Mouse (Mus musculus) G1E (cell line): ENCODE measurements at regions not wholly inside any gene's neighbourhood (a gene's known extent, or its start where the extent isn't known, plus 50 kb on each side); places are given as distances from the start of the nearest gene placed in this dataset.

Experiments
- CTCF ChIP-seq: IDR thresholded peaks from 2 replicates; pipeline ENCODE4 v1.5.1; 2012; ENCODE audit warnings: low read depth, low read length, inconsistent platforms, mixed read lengths
- GATA1 ChIP-seq: IDR thresholded peaks from 2 replicates; pipeline ENCODE4 v1.6.1; 2012; ENCODE audit warnings: borderline replicate concordance, low read length, inconsistent platforms, mixed read lengths
- POLR2AphosphoS5 ChIP-seq: IDR thresholded peaks from 2 replicates; pipeline ENCODE4 v1.6.1; 2012; ENCODE audit warnings: low read depth, low read length, inconsistent platforms; ENCODE audit not compliant: insufficient replicate concordance
- TAL1 ChIP-seq: conservative IDR thresholded peaks from 2 replicates; pipeline ENCODE4 v1.6.1; 2012; ENCODE audit warnings: low read depth, low read length, inconsistent platforms, mixed read lengths

DNA sequence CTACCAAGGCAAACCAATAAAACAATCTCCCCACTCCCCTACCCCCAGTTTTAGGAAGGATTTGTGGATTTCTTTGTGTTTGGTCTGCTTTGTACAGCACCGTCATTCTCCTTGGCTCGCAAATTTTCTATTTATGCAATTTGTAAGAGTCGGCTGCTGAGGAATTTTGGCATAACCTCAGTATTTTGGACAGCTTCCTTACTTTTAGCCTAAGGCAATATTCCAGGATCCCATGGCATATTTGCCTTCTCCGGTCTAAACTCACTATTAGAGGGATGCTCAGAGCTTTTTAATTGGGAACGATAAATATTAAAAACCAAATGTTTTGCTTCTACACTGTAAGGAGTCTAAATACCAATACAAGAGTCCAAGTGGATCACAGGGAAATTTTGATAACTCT, 112.6 kb upstream of the Tmtc2 start:
- no peak for TF ChIP-seq CTCF
- no peak for TF ChIP-seq POLR2AphosphoS5
- TF ChIP-seq TAL1: no peak
- TF ChIP-seq GATA1: no peak
